Mouse (Mus musculus) hindbrain, embryonic 16.5 days (tissue): ENCODE data around the gene Atp2a1. TPM values are rescaled to one million over a fixed set of nuclear protein-coding genes. Genes with fewer than 3 reads are reported as not detected.

ENCODE experiments used
- ATAC-seq: fragments of 200-750 bp; cut with Nextera tagmentation; 2 replicates; pipeline ENCODE4 v1.8.0; 2017; ENCODE audit warnings: moderate TSS enrichment, moderate library complexity
- H3K27ac ChIP-seq: fragments of 300-500 bp; sonication (generic); 2 replicates; pipeline ENCODE4 v1.5.1; 2014; ENCODE audit warnings: low read depth, mild to moderate bottlenecking, control low read depth, low read length, moderate library complexity
- H3K27me3 ChIP-seq: fragments of 300-500 bp; sonication (generic); replicated peaks from 2 replicates; pipeline ENCODE4 v1.6.1; 2014; ENCODE audit warnings: low read length; ENCODE audit not compliant: control insufficient read depth, insufficient read depth
- H3K36me3 ChIP-seq: fragments of 300-500 bp; sonication (generic); 2 replicates; pipeline ENCODE4 v1.6.1; 2014; ENCODE audit warnings: mild to moderate bottlenecking, low read length, moderate library complexity, mixed read lengths; ENCODE audit not compliant: control insufficient read depth, insufficient read depth
- H3K4me1 ChIP-seq: fragments of 300-500 bp; sonication (generic); 2 replicates; pipeline ENCODE4 v1.6.1; 2014; ENCODE audit warnings: low read depth, low read length; ENCODE audit not compliant: control insufficient read depth, insufficient read depth
- H3K4me2 ChIP-seq: fragments of 300-500 bp; sonication (generic); 2 replicates; pipeline ENCODE4 v1.6.1; 2014; ENCODE audit warnings: mild to moderate bottlenecking, low read length, control low read depth, moderate library complexity
- H3K4me3 ChIP-seq: fragments of 300-500 bp; sonication (generic); 2 replicates; pipeline ENCODE4 v1.5.1; 2014; ENCODE audit warnings: mild to moderate bottlenecking, low read length, control low read depth, moderate library complexity
- H3K9ac ChIP-seq: fragments of 300-500 bp; sonication (generic); 2 replicates; pipeline ENCODE4 v1.6.1; 2014; ENCODE audit warnings: low read depth, mild to moderate bottlenecking, control low read depth, low read length, moderate library complexity
- H3K9me3 ChIP-seq: fragments of 300-500 bp; sonication (generic); 2 replicates; pipeline ENCODE4 v1.6.1; 2014; ENCODE audit warnings: mild to moderate bottlenecking, low read length, moderate library complexity; ENCODE audit not compliant: control insufficient read depth
- WGBS: fragments of 180-500 bp; shearing (Covaris S2); extraction: QIAGEN DNeasy Blood & Tissue Kit; methylation state at CpG from one replicate; pipeline ENCODE4 v1.1.7; 2014; 5-methylcytosine and 5-hydroxymethylcytosine counted together
- polyA plus RNA-seq: library from polyadenylated mRNA; unstranded; fragments of >200 nt; fragmentation: Nextera tagmentation; extraction: Ambion mirVana; gene quantifications from 2 replicates; pipeline ENCODE4 v1.2.1, GENCODE M21; 2015

The Atp2a1 gene
- polyA plus RNA-seq, 1 experiment from 2014 or later: 0.56 TPM

GRCm38 (mm10) chr7:126446217-126446616 is 16.7 kb downstream of the Atp2a1 start:
- no peaks in the 10 kb centered on the region for H3K9me3 ChIP-seq
- H3K4me3 ChIP-seq: no peak overlapping the region
- 89% methylated on average over 21 of the region's 21 CpGs for WGBS
- H3K27me3 ChIP-seq: no peaks in the 10 kb centered on the region
- peaks cover 16% of the 10 kb centered on the region for H3K36me3 ChIP-seq
- H3K4me2 ChIP-seq: no peak overlapping the region
- no peak for ATAC-seq
- no peak overlapping the region for H3K27ac ChIP-seq
- H3K4me1 ChIP-seq: no peaks in the 10 kb centered on the region
- no peak overlapping the region for H3K9ac ChIP-seq

GRCm38 (mm10) chr7:126445104-126445815 is 17.6 kb downstream of the Atp2a1 start:
- 95% methylated on average over 15 of the region's 15 CpGs for WGBS
- H3K4me1 ChIP-seq: no peaks in the 10 kb centered on the region
- H3K9ac ChIP-seq: no peak overlapping the region
- no peak for ATAC-seq
- H3K4me3 ChIP-seq: no peak overlapping the region
- no peak overlapping the region for H3K4me2 ChIP-seq
- H3K36me3 ChIP-seq: peaks cover 16% of the 10 kb centered on the region
- no peaks in the 10 kb centered on the region for H3K27me3 ChIP-seq
- H3K9me3 ChIP-seq: no peaks in the 10 kb centered on the region
- H3K27ac ChIP-seq: no peak overlapping the region

GRCm38 (mm10) chr7:126444536-126444935 is 18.4 kb downstream of the Atp2a1 start:
- Histone ChIP-seq H3K36me3 (peaks cover 16% of the 10 kb centered on the region), H3K27ac (no peak overlapping the region), H3K9ac (no peak overlapping the region), H3K9me3 (no peaks in the 10 kb centered on the region), H3K27me3 (no peaks in the 10 kb centered on the region), H3K4me1 (no peaks in the 10 kb centered on the region), H3K4me3 (no peak overlapping the region), H3K4me2 (no peak overlapping the region)
- no peak for ATAC-seq
- 94% methylated on average over 9 of the region's 9 CpGs for WGBS

- Histone ChIP-seq H3K27ac (no peak overlapping the region), H3K36me3 (peaks cover 16% of the 10 kb centered on the region), H3K27me3 (no peaks in the 10 kb centered on the region), H3K9me3 (no peaks in the 10 kb centered on the region), H3K4me2 (no peak overlapping the region), H3K4me3 (no peak overlapping the region), H3K9ac (no peak overlapping the region), H3K4me1 (no peaks in the 10 kb centered on the region)
- ATAC-seq: no peak
- 97% methylated on average over 10 of the region's 10 CpGs for WGBS
These were observed 18.9 kb downstream of the Atp2a1 start for GRCm38 (mm10) chr7:126443997-126444396.

- Histone ChIP-seq H3K4me3 (no peak overlapping the region), H3K4me1 (no peaks in the 10 kb centered on the region), H3K27me3 (no peaks in the 10 kb centered on the region), H3K9me3 (no peaks in the 10 kb centered on the region), H3K27ac (no peak overlapping the region), H3K36me3 (peaks cover 6% of the 10 kb centered on the region), H3K9ac (no peak overlapping the region; the same call in 1 of the 2 replicates), H3K4me2 (no peak overlapping the region)
- WGBS: 74% methylated on average over 9 of the region's 9 CpGs
- no peak for ATAC-seq
These were observed 22.8 kb downstream of the Atp2a1 start for GRCm38 (mm10) chr7:126440134-126440533.

GRCm38 (mm10) chr7:126436851-126437250 is 26.1 kb downstream of the Atp2a1 start:
- H3K36me3 ChIP-seq: peaks cover 6% of the 10 kb centered on the region
- no peak overlapping the region for H3K4me3 ChIP-seq
- H3K4me2 ChIP-seq: no peak overlapping the region
- 20% methylated on average over 8 of the region's 8 CpGs for WGBS
- no peaks in the 10 kb centered on the region for H3K4me1 ChIP-seq
- no peak for ATAC-seq
- H3K27ac ChIP-seq: no peak overlapping the region
- no peak overlapping the region for H3K9ac ChIP-seq
- no peaks in the 10 kb centered on the region for H3K27me3 ChIP-seq
- H3K9me3 ChIP-seq: no peaks in the 10 kb centered on the region

GRCm38 (mm10) chr7:126435801-126436200 is 27.1 kb downstream of the Atp2a1 start:
- no peak overlapping the region for H3K4me3 ChIP-seq
- peaks cover 6% of the 10 kb centered on the region for H3K36me3 ChIP-seq
- WGBS: 93% methylated on average over 3 of the region's 3 CpGs
- no peaks in the 10 kb centered on the region for H3K4me1 ChIP-seq
- H3K9me3 ChIP-seq: no peaks in the 10 kb centered on the region
- no peak overlapping the region for H3K4me2 ChIP-seq
- no peak for ATAC-seq
- H3K27ac ChIP-seq: no peak overlapping the region
- H3K9ac ChIP-seq: no peak overlapping the region
- H3K27me3 ChIP-seq: no peaks in the 10 kb centered on the region

- H3K36me3 ChIP-seq: peaks cover 6% of the 10 kb centered on the region
- no peak overlapping the region for H3K4me3 ChIP-seq
- 91% methylated on average over 7 of the region's 7 CpGs for WGBS
- H3K4me2 ChIP-seq: no peak overlapping the region
- no peak overlapping the region for H3K27ac ChIP-seq
- no peak for ATAC-seq
- peaks cover 3% of the 10 kb centered on the region for H3K4me1 ChIP-seq
- no peaks in the 10 kb centered on the region for H3K27me3 ChIP-seq
- no peaks in the 10 kb centered on the region for H3K9me3 ChIP-seq
- no peak overlapping the region for H3K9ac ChIP-seq
These were observed 28.2 kb downstream of the Atp2a1 start for GRCm38 (mm10) chr7:126434726-126435125.

GRCm38 (mm10) chr7:126430167-126430566 is 32.7 kb downstream of the Atp2a1 start:
- H3K9ac ChIP-seq: no peak overlapping the region
- H3K4me3 ChIP-seq: no peak overlapping the region
- no peaks in the 10 kb centered on the region for H3K27me3 ChIP-seq
- no peak overlapping the region for H3K4me2 ChIP-seq
- H3K4me1 ChIP-seq: peaks cover 15% of the 10 kb centered on the region
- H3K36me3 ChIP-seq: peaks cover 6% of the 10 kb centered on the region
- H3K27ac ChIP-seq: no peak overlapping the region
- no peaks in the 10 kb centered on the region for H3K9me3 ChIP-seq
- no peak for ATAC-seq
